Mouse (Mus musculus) liver, adult 2 months (tissue): ENCODE results near the gene Rnf26.

Experiments
- CTCF ChIP-seq: fragments of 200-500 bp; IDR thresholded peaks from 2 replicates; pipeline ENCODE4 v1.5.1; 2011; ENCODE audit warnings: low read depth, low read length, control low read depth
- POLR2A ChIP-seq: fragments of 200-500 bp; IDR thresholded peaks from 2 replicates; pipeline ENCODE4 v1.6.1; 2011; ENCODE audit warnings: low read length, control low read depth; ENCODE audit not compliant: insufficient read depth; ENCODE audit errors: extremely low read depth

GRCm38 (mm10) chr9:44132200-44132599 is 18.9 kb upstream of the Rnf26 start:
- TF ChIP-seq POLR2A: no peak
- TF ChIP-seq CTCF: no peak
